Mouse (Mus musculus) megakaryocyte, adult 5-6 weeks (primary cell): ENCODE data around the gene Angpt4. TPM values are rescaled to one million over a fixed set of nuclear protein-coding genes. Genes with fewer than 3 reads are reported as not detected.

Experiments used
- ATAC-seq: 2 replicates; pipeline ENCODE4 v1.8.0; 2016; ENCODE audit warnings: mild to moderate bottlenecking, inconsistent platforms; ENCODE audit not compliant: poor library complexity, severe bottlenecking
- total RNA-seq, 2 experiments: library from RNA; stranded (forward) in 1 of 2; stranded (reverse) in 1 of 2; fragments of 153-499, 151-499 nt in 1 of 2; fragments of 221-1000, 200-1000 nt in 1 of 2; gene quantifications; 2 replicates each; pipeline versions ENCODE4 v1.2.3 to v1.2.4; 2015 to 2017

Gene Angpt4
- total RNA-seq, 2 experiments from 2014 or later: 0.26 TPM; not detected in 1

DNA sequence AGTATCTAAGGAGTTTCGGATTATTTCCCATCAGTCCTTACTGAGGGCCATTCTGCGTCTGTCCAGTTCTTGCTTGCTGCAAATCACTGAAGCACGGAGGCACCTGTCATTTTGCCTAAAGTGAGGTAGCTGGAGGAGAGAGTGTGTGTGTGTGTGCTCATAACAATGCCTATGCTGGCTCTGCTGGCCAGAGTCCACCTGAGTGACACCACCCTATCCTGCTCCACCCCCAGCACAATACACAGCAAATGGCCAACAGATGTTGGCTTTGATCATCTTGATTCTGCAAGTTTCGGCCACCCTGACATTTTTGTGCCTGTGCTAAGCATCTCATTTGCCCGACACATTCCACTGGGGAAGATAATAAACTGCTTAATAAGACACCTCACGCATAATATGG lies 67.5 kb downstream of the Angpt4 start:
- ATAC-seq: no peak

DNA sequence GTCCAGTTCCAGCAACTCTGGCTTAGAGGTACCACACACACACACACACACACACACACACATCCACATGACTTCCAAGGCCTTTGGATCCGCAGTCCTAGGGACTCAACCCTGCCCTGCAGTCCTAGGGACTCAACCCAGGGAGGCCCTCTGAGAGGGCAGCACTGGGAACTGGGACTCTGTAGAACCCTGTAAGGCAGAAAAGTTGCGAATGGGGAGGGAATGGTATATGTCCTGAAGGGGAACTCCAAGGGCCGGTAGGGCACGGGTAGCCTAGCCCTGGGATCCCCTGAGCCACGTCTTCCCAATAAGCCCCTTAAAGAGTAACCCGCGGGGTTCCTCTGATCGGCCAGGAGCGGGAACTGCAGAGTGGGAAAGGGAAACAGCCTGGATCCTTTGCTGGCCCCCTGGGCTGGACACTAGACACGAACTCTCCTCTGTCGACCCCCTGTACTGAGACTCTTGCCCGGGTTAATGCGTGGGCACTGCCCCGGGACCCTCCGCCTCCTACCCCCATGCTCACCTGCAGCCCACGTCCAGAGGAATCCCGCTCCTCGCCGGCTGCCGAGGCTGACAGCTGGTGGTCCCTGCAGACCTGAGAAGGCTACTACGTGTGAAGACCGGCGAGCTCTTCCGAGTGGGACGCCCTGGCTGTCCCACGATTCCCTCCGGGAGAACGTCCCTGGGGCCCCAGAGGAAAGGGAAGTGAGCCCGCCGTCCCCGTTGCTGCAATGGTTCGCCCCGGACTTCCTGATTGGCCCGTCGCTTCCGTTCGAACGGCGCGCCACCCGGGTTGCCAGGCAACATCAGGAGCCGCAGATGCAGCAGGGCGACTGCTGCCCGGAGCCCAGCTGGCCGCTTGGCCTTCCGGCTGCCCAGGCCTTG lies 68.7 kb downstream of the Angpt4 start, which contains the start of gene Fam110a:
Gene Fam110a, minus strand, starts transcription at position 750 of the 885 bp plus-strand sequence.
- ATAC-seq: peak; percentile 94

- ATAC-seq: no peak
Observed at GRCm38 (mm10) chr2:151980355-151980693, 69.3 kb downstream of the Angpt4 start.

DNA sequence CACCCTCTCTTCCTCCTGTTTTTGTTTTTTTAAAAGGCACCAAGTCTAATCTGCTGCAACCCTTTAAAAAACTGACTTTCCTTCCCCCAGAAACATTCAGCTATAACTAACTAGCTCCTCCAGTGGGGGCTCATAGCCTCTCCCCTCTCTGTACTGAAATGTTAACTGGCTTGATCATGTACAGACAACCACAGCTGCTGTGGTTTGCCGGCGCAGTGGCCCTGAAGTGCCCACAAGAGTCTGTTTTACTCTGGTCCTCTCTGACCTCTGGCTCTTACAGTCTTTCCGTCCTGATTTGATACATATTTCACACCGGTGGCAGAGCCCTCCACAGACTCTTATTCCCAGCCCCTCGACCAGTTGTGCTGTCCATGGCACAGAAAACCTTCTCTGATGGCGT lies 70.3 kb downstream of the Angpt4 start:
- ATAC-seq: no peak

GRCm38 (mm10) chr2:151982476-151982875 lies 71.5 kb downstream of the Angpt4 start:
- no peak for ATAC-seq

DNA sequence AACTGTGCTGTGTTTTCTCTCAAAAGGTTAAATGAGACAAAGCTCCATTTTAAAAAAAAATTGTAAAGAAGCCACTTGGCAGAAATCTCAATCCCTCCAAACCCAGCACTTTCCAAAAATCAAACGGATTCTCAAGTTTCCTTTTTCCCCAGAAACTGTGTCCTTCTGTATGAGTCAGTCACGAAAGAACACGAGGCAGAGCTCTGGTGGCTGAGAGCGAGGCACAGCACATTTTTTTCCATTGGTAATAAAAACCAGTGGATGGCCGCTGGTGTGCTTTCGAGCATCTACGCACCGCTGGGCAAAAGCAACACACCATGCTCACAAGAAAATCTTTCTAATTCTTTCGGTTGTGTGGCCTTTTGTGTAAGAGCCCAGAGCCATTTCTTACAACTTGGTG lies 73.0 kb downstream of the Angpt4 start:
- ATAC-seq: no peak

- ATAC-seq: 0 out of 2 replicates have a peak, but pooled peaks have one; percentile 27
Observed at GRCm38 (mm10) chr2:151985426-151986172, 74.6 kb downstream of the Angpt4 start.

DNA sequence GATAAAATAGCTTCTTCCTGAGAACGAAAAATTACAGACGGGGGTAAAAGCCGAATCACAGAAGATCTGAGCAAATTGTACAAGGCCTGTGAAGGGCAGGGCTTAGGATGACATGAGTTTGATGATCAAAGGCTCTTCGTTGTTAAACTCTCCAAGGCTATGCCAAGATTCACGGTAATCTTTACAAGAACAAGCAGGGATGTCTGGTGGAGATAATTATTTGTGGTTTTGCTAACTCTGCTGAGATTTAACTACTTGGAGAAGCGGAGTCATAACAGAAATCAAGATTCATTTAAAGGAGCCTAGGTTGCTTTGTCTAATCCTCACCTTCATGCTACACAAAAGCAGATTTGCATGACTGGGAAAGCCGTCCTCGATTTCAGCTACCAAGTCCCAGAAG lies 75.9 kb downstream of the Angpt4 start:
- ATAC-seq: no peak

- 0 out of 2 replicates have a peak, but pooled peaks have one; percentile 27 for ATAC-seq
Observed at GRCm38 (mm10) chr2:151988978-151989377, 78.0 kb downstream of the Angpt4 start.

- ATAC-seq: no peak
Observed at GRCm38 (mm10) chr2:151990985-151991394, 80.0 kb downstream of the Angpt4 start.

DNA sequence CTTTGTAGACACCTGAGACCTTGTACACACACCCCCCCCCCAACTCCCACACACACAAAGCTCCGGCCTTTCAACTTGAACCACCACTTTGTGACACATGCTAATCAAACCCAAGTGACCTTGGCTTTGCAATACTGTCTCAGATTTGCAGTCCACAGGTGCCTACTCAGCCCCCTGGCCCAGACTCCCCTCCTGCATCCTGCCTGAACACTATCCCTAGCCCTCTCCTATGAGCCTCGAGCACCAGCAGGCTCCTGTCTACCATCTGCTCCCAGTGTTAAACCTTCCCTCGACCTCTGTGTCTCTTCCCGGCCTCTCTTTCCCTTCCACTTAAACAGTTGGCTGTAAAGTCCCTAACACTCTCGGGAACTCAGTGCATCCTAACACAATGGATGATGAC lies 80.4 kb downstream of the Angpt4 start:
- no peak for ATAC-seq

DNA sequence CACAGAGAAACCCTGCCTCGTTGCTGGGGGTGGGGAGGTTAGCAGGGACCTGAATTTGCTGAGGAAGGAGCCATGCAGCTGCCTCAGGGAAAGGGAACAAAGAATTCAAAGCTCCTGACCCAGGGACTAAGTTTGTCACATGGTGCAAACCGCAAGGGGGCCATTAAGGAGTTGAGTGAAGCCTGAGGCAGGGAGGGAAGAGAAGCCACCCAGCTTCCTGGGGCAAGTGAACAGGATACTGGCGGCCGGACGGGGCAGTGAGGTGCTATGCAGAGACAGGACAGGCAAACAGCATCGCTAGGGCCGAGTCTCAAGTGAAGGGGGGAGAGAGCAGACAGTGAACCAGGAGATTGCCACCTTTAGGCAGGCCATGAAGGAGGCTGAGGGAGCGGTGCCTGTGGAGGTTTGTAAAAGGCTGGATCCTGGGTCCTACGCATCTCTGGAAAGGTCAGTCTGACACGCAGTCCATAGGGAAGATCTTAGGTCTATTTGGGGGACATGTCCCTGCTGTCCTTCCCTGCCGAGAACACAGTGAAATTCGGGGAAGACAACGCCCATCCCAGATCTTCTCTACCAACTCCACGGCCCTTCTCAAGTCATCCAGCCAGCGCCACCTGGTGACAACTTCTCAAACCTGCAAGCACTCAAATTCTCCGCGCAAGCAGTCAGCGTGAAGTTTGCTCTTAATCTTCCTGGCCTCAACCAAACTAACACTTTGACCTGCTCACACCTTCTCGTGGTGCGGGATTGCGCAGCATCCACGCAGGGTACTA lies 83.5 kb downstream of the Angpt4 start:
- peak; percentile 78 for ATAC-seq

Other genes starting within 250 kb of the Angpt4 start
- gene Rad21l, start 242.7 kb upstream of the Angpt4 start, total RNA-seq (2015): not detected in 2 replicates
- not detected in 2 replicates for gene Rad21l, start 242.7 kb upstream of the Angpt4 start, total RNA-seq (2017)
- not detected in 2 replicates for gene Tmem74b, start 209.2 kb upstream of the Angpt4 start, total RNA-seq (2015)
- gene Tmem74b, start 209.2 kb upstream of the Angpt4 start, total RNA-seq (2017): not detected in 2 replicates
- gene Psmf1, start 167.0 kb upstream of the Angpt4 start, total RNA-seq (2015): 18.0 and 19.0 TPM in 2 replicates
- gene Psmf1, start 167.0 kb upstream of the Angpt4 start, total RNA-seq (2017): 10.1 and 10.8 TPM in 2 replicates
- gene Rspo4, start 68.3 kb upstream of the Angpt4 start, total RNA-seq (2015): not detected in 2 replicates
- gene Rspo4, start 68.3 kb upstream of the Angpt4 start, total RNA-seq (2017): not detected in 2 replicates
- gene Fam110a, start 69.0 kb downstream of the Angpt4 start, total RNA-seq (2015): 7.8 and 14.8 TPM in 2 replicates
- 6.0 and 8.6 TPM in 2 replicates for gene Fam110a, start 69.0 kb downstream of the Angpt4 start, total RNA-seq (2017)
- 1.0 and 1.4 TPM in 2 replicates for gene Slc52a3, start 85.3 kb downstream of the Angpt4 start, total RNA-seq (2015)
- gene Slc52a3, start 85.3 kb downstream of the Angpt4 start, total RNA-seq (2017): 0.07 and 0.53 TPM in 2 replicates
- not detected in 2 replicates for gene Scrt2, start 170.3 kb downstream of the Angpt4 start, total RNA-seq (2015)
- not detected in 2 replicates for gene Scrt2, start 170.3 kb downstream of the Angpt4 start, total RNA-seq (2017)
- 0.96 and 1.9 TPM in 2 replicates for gene Srxn1, start 194.3 kb downstream of the Angpt4 start, total RNA-seq (2015)
- 2.0 and 2.5 TPM in 2 replicates for gene Srxn1, start 194.3 kb downstream of the Angpt4 start, total RNA-seq (2017)
- not detected in 2 replicates for gene Tcf15, start 232.4 kb downstream of the Angpt4 start, total RNA-seq (2015)
- gene Tcf15, start 232.4 kb downstream of the Angpt4 start, total RNA-seq (2017): not detected in 2 replicates